In the genomic region with DNA sequence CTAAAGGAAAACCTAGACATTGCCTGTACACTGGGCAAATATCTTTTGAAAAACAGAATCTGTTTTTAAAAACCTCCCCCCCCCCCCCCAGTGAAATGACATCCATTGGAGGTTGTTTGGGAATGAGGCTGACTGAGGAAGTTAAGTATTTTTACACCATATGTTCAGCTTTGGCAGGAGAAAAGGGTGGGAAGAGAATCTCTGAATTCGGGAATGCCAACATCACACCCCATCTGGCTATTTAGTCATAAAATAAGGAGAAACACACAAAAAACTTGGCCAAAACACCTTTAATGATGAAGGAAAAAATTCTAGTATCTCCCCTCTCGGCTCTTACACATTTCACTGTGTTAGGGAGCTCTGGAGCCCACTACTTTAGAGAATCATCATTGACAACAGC, we compare ENCODE assay signal across 21 mouse cellular contexts. TPM values are rescaled to one million over a fixed set of nuclear protein-coding genes. Genes with fewer than 3 reads are reported as not detected.
DNase-seq lines count a peak whose midpoint lies in the region; ATAC-seq lines count a peak whose summit lies in the region.
"Had no signal": no experiment of that assay in that cellular context is flagged by ENCODE, and none has a peak within 500 bp of the region (broad histone marks: within the 10 kb centered on the region; RNA-seq: fewer than 3 reads in every experiment).

No protein-coding gene starts in this region.

- H3K27me3 ChIP-seq in forebrain, embryonic 13.5 days = no peaks in the 10 kb centered on the region
- H3K27me3 ChIP-seq in forebrain, embryonic 11.5 days (ENCODE audit: control insufficient read depth, insufficient read depth, low read length) = no peaks in the 10 kb centered on the region
- no peaks in the 10 kb centered on the region for H3K27me3 ChIP-seq in hindbrain, embryonic 12.5 days
- H3K27me3 ChIP-seq in midbrain, embryonic 16.5 days (ENCODE audit: control insufficient read depth, insufficient read depth, low read depth, low read length) = no peaks in the 10 kb centered on the region
- H3K27me3 ChIP-seq: CH12.LX had no signal

- H3K27ac ChIP-seq in forebrain, embryonic 13.5 days = no peak overlapping the region
- H3K27ac ChIP-seq in forebrain, embryonic 11.5 days (ENCODE audit: low read depth, low read length) = no peak overlapping the region
- H3K27ac ChIP-seq in hindbrain, embryonic 12.5 days = no peak overlapping the region
- H3K27ac ChIP-seq in midbrain, embryonic 16.5 days (ENCODE audit: low read length) = no peak overlapping the region
- H3K27ac ChIP-seq: liver, embryonic 13.5 days had no signal

- 78% methylated on average over 2 of the region's 2 CpGs for WGBS in forebrain, embryonic 13.5 days
- 98% methylated on average over 2 of the region's 2 CpGs for WGBS in forebrain, embryonic 11.5 days
- 89% methylated on average over 2 of the region's 2 CpGs for WGBS in hindbrain, embryonic 12.5 days
- 92% methylated on average over 2 of the region's 2 CpGs for WGBS in midbrain, embryonic 16.5 days

- ATAC-seq in forebrain, embryonic 13.5 days = no peak
- ATAC-seq in forebrain, embryonic 11.5 days (replicated peaks; ENCODE audit: low FRiP score) = no peak
- ATAC-seq in hindbrain, embryonic 12.5 days (ENCODE audit: low FRiP score) = no peak
- no peak for ATAC-seq in midbrain, embryonic 16.5 days
- ATAC-seq: lung, postnatal 0 days had no signal

- DNase-seq in forebrain, embryonic 11.5 days (ENCODE audit: low spot score) = no peak
- peak; percentile 88 for DNase-seq in brain, adult 2 months (ENCODE audit: low read depth, low spot score)
- DNase-seq in cerebellum, adult 11-12 months = no peak
- DNase-seq in adrenal gland, postnatal 36 days = no peak
- DNase-seq in cerebellum, adult 11 months = no peak
- DNase-seq: cerebellum, adult 8-10 months; embryo, embryonic 11 days; kidney, adult 2 months; layer of hippocampus, postnatal 36 days; liver, embryonic 13.5 days; retina, postnatal 1 day had no signal

- peaks cover 50% of the 10 kb centered on the region for H3K4me1 ChIP-seq in forebrain, embryonic 13.5 days
- H3K4me1 ChIP-seq in forebrain, embryonic 11.5 days (replicated peaks; ENCODE audit: control insufficient read depth, insufficient read depth, low read length) = peaks cover 15% of the 10 kb centered on the region
- H3K4me1 ChIP-seq in hindbrain, embryonic 12.5 days = peaks cover 44% of the 10 kb centered on the region
- H3K4me1 ChIP-seq in midbrain, embryonic 16.5 days (ENCODE audit: control insufficient read depth, insufficient read depth, low read length) = peaks cover 46% of the 10 kb centered on the region

- no peak overlapping the region for H3K9ac ChIP-seq in forebrain, embryonic 13.5 days
- H3K9ac ChIP-seq in forebrain, embryonic 11.5 days (ENCODE audit: low read length) = no peak overlapping the region
- H3K9ac ChIP-seq in hindbrain, embryonic 12.5 days = no peak overlapping the region
- no peak overlapping the region for H3K9ac ChIP-seq in midbrain, embryonic 16.5 days (ENCODE audit: low read depth, low read length)
- H3K9ac ChIP-seq: liver, embryonic 13.5 days had no signal

- H3K4me2 ChIP-seq in forebrain, embryonic 13.5 days = peak overlapping the region; percentile 22
- no peak overlapping the region for H3K4me2 ChIP-seq in forebrain, embryonic 11.5 days (ENCODE audit: low read depth, low read length, severe bottlenecking)
- H3K4me2 ChIP-seq in hindbrain, embryonic 12.5 days (replicated peaks) = peak overlapping the region; percentile 84; the same call in 1 of the 2 replicates
- peak overlapping the region; percentile 1; the same call in 1 of the 2 replicates for H3K4me2 ChIP-seq in midbrain, embryonic 16.5 days (ENCODE audit: low read length)
- H3K4me2 ChIP-seq: liver, embryonic 13.5 days had no signal

- H3K4me3 ChIP-seq in forebrain, embryonic 13.5 days = no peak overlapping the region
- no peak overlapping the region for H3K4me3 ChIP-seq in forebrain, embryonic 11.5 days (ENCODE audit: low read depth, low read length)
- no peak overlapping the region for H3K4me3 ChIP-seq in hindbrain, embryonic 12.5 days
- no peak overlapping the region for H3K4me3 ChIP-seq in midbrain, embryonic 16.5 days (ENCODE audit: low read depth, low read length)
- H3K4me3 ChIP-seq: liver, embryonic 13.5 days had no signal

- no peaks in the 10 kb centered on the region for H3K9me3 ChIP-seq in forebrain, embryonic 13.5 days (replicated peaks)
- no peaks in the 10 kb centered on the region for H3K9me3 ChIP-seq in forebrain, embryonic 11.5 days (ENCODE audit: control insufficient read depth, low read length)
- no peaks in the 10 kb centered on the region for H3K9me3 ChIP-seq in hindbrain, embryonic 12.5 days (replicated peaks)
- H3K9me3 ChIP-seq in midbrain, embryonic 16.5 days (replicated peaks; ENCODE audit: control insufficient read depth, low read length, poor library complexity, severe bottlenecking) = no peaks in the 10 kb centered on the region
- H3K9me3 ChIP-seq: liver, embryonic 13.5 days had no signal

- H3K36me3 ChIP-seq in forebrain, embryonic 13.5 days (ENCODE audit: poor library complexity, severe bottlenecking) = peaks cover 66% of the 10 kb centered on the region
- peaks cover 35% of the 10 kb centered on the region for H3K36me3 ChIP-seq in forebrain, embryonic 11.5 days (ENCODE audit: control insufficient read depth, insufficient read depth, low read length)
- peaks cover 58% of the 10 kb centered on the region for H3K36me3 ChIP-seq in hindbrain, embryonic 12.5 days
- H3K36me3 ChIP-seq in midbrain, embryonic 16.5 days (ENCODE audit: control insufficient read depth, insufficient read depth, low read length) = peaks cover 19% of the 10 kb centered on the region

RNA-seq across cellular contexts. Expression of gene Mettl3, which starts 6.0 kb away (rescaled TPM):
- polyA plus RNA-seq in forebrain, embryonic 13.5 days (2015; fragmentation: Nextera tagmentation; extraction: Ambion mirVana) = 55.3 and 55.6 TPM in 2 replicates
- 59.3 TPM in 2 replicates for polyA plus RNA-seq in forebrain, embryonic 11.5 days (2014; fragmentation: Nextera tagmentation; extraction: Ambion mirVana)
- polyA plus RNA-seq in hindbrain, embryonic 12.5 days (2016; fragmentation: Nextera tagmentation; extraction: Ambion mirVana) = 54.7 and 56.1 TPM in 2 replicates
- 46.9 and 48.1 TPM in 2 replicates for polyA plus RNA-seq in midbrain, embryonic 16.5 days (2015; fragmentation: Nextera tagmentation; extraction: Ambion mirVana)
- 10 to 100 TPM; 36.1 to 47.3 TPM for total RNA-seq in adrenal gland, postnatal 36 days (2021)

RNA-seq across cellular contexts. Expression of gene Sall2, which starts 17.7 kb away (rescaled TPM):
- 38.2 and 47.4 TPM in 2 replicates for polyA plus RNA-seq in forebrain, embryonic 13.5 days (2015; fragmentation: Nextera tagmentation; extraction: Ambion mirVana)
- 75.3 and 83.6 TPM in 2 replicates for polyA plus RNA-seq in forebrain, embryonic 11.5 days (2014; fragmentation: Nextera tagmentation; extraction: Ambion mirVana)
- 60.7 and 62.8 TPM in 2 replicates for polyA plus RNA-seq in hindbrain, embryonic 12.5 days (2016; fragmentation: Nextera tagmentation; extraction: Ambion mirVana)
- polyA plus RNA-seq in midbrain, embryonic 16.5 days (2015; fragmentation: Nextera tagmentation; extraction: Ambion mirVana) = 47.5 and 49.0 TPM in 2 replicates
- 1 to 10 TPM; 6.7 to 7.5 TPM for total RNA-seq in adrenal gland, postnatal 36 days (2021)

RNA-seq across cellular contexts. Expression of gene Rab2b, which starts 31.6 kb away (rescaled TPM):
- polyA plus RNA-seq in forebrain, embryonic 13.5 days (2015; fragmentation: Nextera tagmentation; extraction: Ambion mirVana) = 33.7 and 37.6 TPM in 2 replicates
- polyA plus RNA-seq in forebrain, embryonic 11.5 days (2014; fragmentation: Nextera tagmentation; extraction: Ambion mirVana) = 33.5 and 35.8 TPM in 2 replicates
- 40.6 and 51.9 TPM in 2 replicates for polyA plus RNA-seq in hindbrain, embryonic 12.5 days (2016; fragmentation: Nextera tagmentation; extraction: Ambion mirVana)
- 62.5 and 65.9 TPM in 2 replicates for polyA plus RNA-seq in midbrain, embryonic 16.5 days (2015; fragmentation: Nextera tagmentation; extraction: Ambion mirVana)
- total RNA-seq in adrenal gland, postnatal 36 days (2021) = 10 to 100 TPM; 38.2 to 45.1 TPM

RNA-seq across cellular contexts. Expression of gene Tox4, which starts 32.0 kb away (rescaled TPM):
- polyA plus RNA-seq in forebrain, embryonic 13.5 days (2015; fragmentation: Nextera tagmentation; extraction: Ambion mirVana) = 53.2 and 58.2 TPM in 2 replicates
- polyA plus RNA-seq in forebrain, embryonic 11.5 days (2014; fragmentation: Nextera tagmentation; extraction: Ambion mirVana) = 54.8 and 56.2 TPM in 2 replicates
- polyA plus RNA-seq in hindbrain, embryonic 12.5 days (2016; fragmentation: Nextera tagmentation; extraction: Ambion mirVana) = 51.1 and 57.3 TPM in 2 replicates
- 51.8 and 55.6 TPM in 2 replicates for polyA plus RNA-seq in midbrain, embryonic 16.5 days (2015; fragmentation: Nextera tagmentation; extraction: Ambion mirVana)
- 10 to 100 TPM; 55.3 to 70.4 TPM for total RNA-seq in adrenal gland, postnatal 36 days (2021)

RNA-seq across cellular contexts. Expression of gene Olfr1513, which starts 45.3 kb away (rescaled TPM):
- polyA plus RNA-seq in forebrain, embryonic 13.5 days (2015; fragmentation: Nextera tagmentation; extraction: Ambion mirVana) = not detected in 2 replicates
- polyA plus RNA-seq in forebrain, embryonic 11.5 days (2014; fragmentation: Nextera tagmentation; extraction: Ambion mirVana) = not detected in 2 replicates
- polyA plus RNA-seq in hindbrain, embryonic 12.5 days (2016; fragmentation: Nextera tagmentation; extraction: Ambion mirVana) = 0.06 TPM in 1 of 2 replicates, not detected in the other
- polyA plus RNA-seq in midbrain, embryonic 16.5 days (2015; fragmentation: Nextera tagmentation; extraction: Ambion mirVana) = not detected in 2 replicates
- total RNA-seq in adrenal gland, postnatal 36 days (2021) = not detected
- total RNA-seq: CH12.LX; gastrocnemius, postnatal 4 days; layer of hippocampus, postnatal 36 days; megakaryocyte-erythroid progenitor cell, adult 5-6 weeks had no signal
- polyA plus RNA-seq: heart, embryonic 14.5 days; kidney, adult 2 months; limb, embryonic 11.5 days; liver, embryonic 13.5 days; lung, postnatal 0 days; stomach, embryonic 16.5 days had no signal
